Mouse (Mus musculus) testis, adult 2 months (tissue): ENCODE data around the gene Ppp2r2c. TPM values are rescaled to one million over a fixed set of nuclear protein-coding genes. Genes with fewer than 3 reads are reported as not detected.
"Not testable (repeated sequence)": the region's sequence is repeated elsewhere in the genome, so short reads cannot be mapped to it uniquely, and the experiment has no call there.

Experiments
- H3K27ac ChIP-seq: fragments of 200-500 bp; 2 replicates; pipeline ENCODE4 v1.5.1; 2012; ENCODE audit warnings: low read depth, low read length; ENCODE audit not compliant: control insufficient read depth, insufficient read depth
- H3K27me3 ChIP-seq: fragments of 200-500 bp; 2 replicates; pipeline ENCODE4 v1.6.1; 2012; ENCODE audit warnings: mild to moderate bottlenecking, low read length, moderate library complexity; ENCODE audit not compliant: control insufficient read depth, insufficient read depth
- H3K36me3 ChIP-seq: fragments of 200-500 bp; 2 replicates; pipeline ENCODE4 v1.6.1; 2012; ENCODE audit warnings: mild to moderate bottlenecking, low read length; ENCODE audit not compliant: control insufficient read depth, insufficient read depth
- H3K4me1 ChIP-seq: fragments of 200-500 bp; 2 replicates; pipeline ENCODE4 v1.6.1; 2012; ENCODE audit warnings: low read length; ENCODE audit not compliant: control insufficient read depth, insufficient read depth
- H3K4me3 ChIP-seq: fragments of 200-500 bp; 2 replicates; pipeline ENCODE4 v1.5.1; 2012; ENCODE audit warnings: low read depth, mild to moderate bottlenecking, low read length, moderate library complexity, mixed read lengths; ENCODE audit not compliant: control insufficient read depth
- CTCF ChIP-seq: fragments of 200-500 bp; IDR thresholded peaks from 2 replicates; pipeline ENCODE4 v1.5.1; 2012; ENCODE audit warnings: low read depth, mild to moderate bottlenecking, inconsistent platforms, low read length, moderate library complexity; ENCODE audit not compliant: control insufficient read depth, insufficient read depth, insufficient replicate concordance
- POLR2A ChIP-seq: fragments of 200-500 bp; IDR thresholded peaks from 2 replicates; pipeline ENCODE4 v1.6.1; 2012; ENCODE audit warnings: low read depth, mild to moderate bottlenecking, inconsistent platforms, low read length, moderate library complexity; ENCODE audit not compliant: control insufficient read depth
- polyA plus RNA-seq: library from polyadenylated mRNA; depleted of rRNA; stranded (reverse); fragments of >200 nt; gene quantifications from 2 replicates; pipeline ENCODE4 v1.2.3, GENCODE M21; 2012

Ppp2r2c gene
- polyA plus RNA-seq, 1 experiment: 0.68 TPM

DNA sequence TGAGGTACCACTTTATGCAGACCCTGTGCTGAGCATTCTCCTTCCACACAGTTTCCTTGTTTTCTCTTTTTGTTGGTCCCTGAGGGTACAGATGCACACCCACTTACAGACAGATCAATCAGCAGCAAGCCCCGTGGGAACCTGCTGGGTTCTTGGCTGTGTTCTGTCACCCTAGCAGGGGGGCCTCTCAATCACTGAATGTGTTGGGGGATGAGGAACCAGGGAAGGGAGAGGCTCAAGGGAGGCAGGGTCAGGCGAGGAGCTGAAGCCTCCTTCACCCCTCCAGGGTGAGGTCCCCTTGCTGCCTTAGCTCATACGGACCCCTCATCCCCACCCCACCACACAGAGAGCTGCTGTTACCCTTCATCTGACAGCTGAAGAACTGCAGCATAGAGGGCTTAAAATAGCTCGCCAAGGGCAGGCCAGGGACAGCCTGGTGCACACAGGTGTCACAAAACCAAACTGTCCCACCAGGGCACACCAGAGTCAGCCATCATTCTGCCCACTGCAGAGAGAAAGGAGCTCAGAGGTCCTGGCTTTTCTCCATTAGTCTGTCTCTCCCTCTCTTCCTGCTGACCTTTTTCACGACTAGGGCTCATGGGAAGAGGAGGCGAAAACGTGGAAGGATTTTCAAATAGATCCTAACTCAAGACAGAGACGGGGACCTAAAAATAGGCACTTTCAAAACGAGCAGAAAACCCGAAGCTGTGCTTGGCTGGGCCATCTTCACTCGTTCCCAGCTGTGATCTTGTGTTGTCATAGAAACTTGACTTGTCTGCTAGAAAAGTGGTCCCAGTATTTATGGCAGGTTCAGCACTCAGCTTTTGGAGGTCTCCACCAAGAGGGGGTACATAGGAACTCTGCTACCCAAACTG is 55.8 kb downstream of the Ppp2r2c start:
- Histone ChIP-seq H3K27ac (no peak overlapping the region), H3K27me3 (no peaks in the 10 kb centered on the region), H3K4me1 (no peaks in the 10 kb centered on the region), H3K4me3 (no peak overlapping the region), H3K36me3 (no peaks in the 10 kb centered on the region)
- TF ChIP-seq CTCF (no peak), POLR2A (no peak)

DNA sequence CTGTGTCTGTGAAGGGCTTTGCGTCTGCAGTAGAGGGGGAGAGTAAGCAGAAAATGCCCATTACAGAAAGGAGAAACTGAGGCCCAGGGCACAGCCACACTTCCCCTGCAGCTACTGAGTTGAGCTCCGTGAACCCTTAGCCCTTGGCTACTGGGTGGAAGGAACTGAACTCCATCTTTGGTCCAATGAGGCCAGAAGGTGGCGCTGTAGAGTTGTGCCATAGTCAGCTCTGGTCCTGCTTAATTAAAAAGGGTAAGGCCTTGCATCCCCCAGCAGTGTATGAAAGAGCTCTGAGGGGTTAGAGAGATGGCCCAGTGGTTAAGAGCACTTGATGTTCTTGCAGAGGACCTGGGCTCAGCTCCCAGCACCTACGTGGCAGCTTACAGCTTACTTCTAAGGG is 60.4 kb downstream of the Ppp2r2c start:
- Histone ChIP-seq H3K27me3 (no peaks in the 10 kb centered on the region), H3K4me3 (no peak overlapping the region), H3K36me3 (no peaks in the 10 kb centered on the region), H3K27ac (no peak overlapping the region), H3K4me1 (no peaks in the 10 kb centered on the region)
- TF ChIP-seq CTCF: peak; percentile 47; the same call in 1 of the 2 replicates
- TF ChIP-seq POLR2A: no peak

DNA sequence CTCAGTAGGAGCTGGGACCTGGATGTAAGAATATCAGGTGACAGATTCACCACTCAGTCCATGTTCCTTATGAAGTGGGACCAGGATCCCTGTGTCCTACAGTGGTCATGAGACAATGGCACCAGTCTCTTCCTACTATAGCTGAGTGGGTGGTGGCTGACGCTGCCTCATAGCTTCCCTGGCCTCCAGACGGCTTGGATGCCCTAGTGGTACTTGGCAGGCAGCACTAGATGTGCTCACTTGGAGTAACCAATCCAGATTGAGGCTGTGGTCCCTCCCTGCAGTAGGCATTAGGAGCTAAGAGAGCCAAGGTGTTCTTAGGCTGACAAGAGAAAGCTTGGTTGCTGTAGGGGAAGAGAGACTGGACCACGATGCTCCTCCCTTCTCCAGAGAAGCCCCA is 61.1 kb downstream of the Ppp2r2c start:
- H3K27ac ChIP-seq: no peak overlapping the region
- H3K4me1 ChIP-seq: no peaks in the 10 kb centered on the region
- TF ChIP-seq CTCF: no peak
- no peak for TF ChIP-seq POLR2A
- H3K36me3 ChIP-seq: no peaks in the 10 kb centered on the region
- H3K4me3 ChIP-seq: no peak overlapping the region
- H3K27me3 ChIP-seq: no peaks in the 10 kb centered on the region

DNA sequence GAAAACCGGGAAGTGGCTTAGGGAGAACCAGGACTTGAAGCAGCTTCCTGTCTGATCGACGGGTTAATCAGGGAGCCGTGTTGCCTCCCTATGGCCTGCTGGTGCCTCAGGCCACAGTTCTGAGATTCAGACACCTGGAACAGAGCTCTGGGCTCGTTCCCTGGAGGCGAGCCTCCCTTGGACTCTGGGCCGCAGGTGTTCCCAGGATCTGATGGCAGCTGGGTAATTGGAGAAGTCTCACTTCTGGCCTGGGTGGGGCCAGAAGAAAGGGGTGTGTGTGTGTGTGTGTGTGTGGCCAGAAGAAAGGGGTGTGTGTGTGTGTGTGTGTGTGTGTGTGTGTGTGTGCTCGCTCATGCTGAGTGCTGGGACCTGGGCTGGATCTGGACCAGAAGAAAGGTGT is 65.1 kb downstream of the Ppp2r2c start:
- Histone ChIP-seq H3K36me3 (no peaks in the 10 kb centered on the region), H3K4me3 (no peak overlapping the region), H3K27me3 (no peaks in the 10 kb centered on the region), H3K27ac (no peak overlapping the region), H3K4me1 (no peaks in the 10 kb centered on the region)
- TF ChIP-seq POLR2A: no peak
- TF ChIP-seq CTCF: no peak

DNA sequence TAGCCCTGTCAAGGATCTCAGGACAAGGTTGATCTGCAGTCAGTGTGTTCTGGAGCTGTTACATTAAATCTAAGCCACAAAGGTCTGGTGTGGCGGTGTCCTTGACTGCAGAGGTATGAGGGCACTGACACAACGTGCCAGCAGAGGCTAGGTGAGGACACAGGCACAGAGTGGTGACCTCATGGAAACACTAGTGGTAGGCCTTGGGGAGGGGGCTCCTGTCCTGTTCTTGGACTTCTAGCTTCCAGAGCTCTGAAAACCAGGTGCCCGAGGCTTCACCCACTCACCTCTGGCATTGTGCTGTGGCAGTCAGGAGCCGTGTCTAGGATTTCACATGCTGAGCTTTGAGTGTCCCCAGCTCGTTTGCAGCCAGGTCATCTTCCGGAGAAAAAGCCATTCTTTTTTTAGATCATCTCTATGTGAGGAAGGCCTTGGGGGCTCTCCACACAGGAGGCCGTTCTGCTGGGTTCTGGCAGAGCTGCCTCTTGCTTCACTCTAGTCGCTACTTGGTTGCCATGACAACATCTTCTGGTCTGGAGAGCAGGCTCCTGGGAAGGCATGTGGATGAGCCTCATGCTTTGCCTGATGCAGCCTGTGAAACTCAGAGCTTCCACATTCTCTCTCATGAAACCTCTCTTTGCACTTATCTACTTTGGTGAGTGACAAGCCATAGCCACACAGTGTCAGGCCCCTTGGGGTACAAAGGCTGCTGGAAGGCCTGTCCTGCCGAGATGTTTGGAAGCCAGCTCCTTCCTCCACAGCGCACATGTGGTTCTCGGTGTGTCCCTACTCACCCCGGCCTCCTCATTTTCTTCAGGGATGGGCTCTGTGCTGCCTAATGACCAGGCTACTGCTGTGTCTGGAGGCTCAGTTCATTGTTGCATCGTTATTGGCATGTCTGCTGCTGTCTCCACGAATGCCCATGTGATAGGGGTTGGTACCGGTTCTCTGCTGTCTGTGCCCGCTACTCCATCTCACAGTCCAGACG is 67.5 kb downstream of the Ppp2r2c start:
- Histone ChIP-seq H3K4me3 (no peak overlapping the region), H3K4me1 (no peaks in the 10 kb centered on the region), H3K27me3 (no peaks in the 10 kb centered on the region), H3K27ac (no peak overlapping the region), H3K36me3 (no peaks in the 10 kb centered on the region)
- TF ChIP-seq POLR2A (no peak), CTCF (no peak)

DNA sequence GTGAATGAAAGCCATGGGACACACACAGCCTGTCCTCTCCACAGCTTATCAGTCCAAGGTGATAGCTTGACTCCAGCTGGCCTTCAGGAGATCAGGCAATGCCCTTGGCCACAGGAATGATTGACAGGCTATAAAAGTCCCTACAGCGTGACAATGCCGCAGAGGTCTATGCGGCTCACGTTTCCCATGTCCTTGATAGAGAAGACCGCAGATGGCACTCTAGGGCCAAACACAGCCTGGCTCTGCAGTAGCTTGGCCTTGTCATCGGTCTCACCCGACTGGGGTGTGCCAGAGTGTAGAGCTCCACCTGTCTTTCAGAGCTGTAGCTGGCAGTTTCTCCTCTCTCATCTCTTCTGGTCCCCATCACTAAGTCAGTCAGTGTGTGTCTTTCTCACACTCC is 68.2 kb downstream of the Ppp2r2c start:
- H3K4me1 ChIP-seq: no peaks in the 10 kb centered on the region
- no peak overlapping the region for H3K27ac ChIP-seq
- TF ChIP-seq POLR2A: no peak
- no peak for TF ChIP-seq CTCF
- no peak overlapping the region for H3K4me3 ChIP-seq
- no peaks in the 10 kb centered on the region for H3K36me3 ChIP-seq
- no peaks in the 10 kb centered on the region for H3K27me3 ChIP-seq

DNA sequence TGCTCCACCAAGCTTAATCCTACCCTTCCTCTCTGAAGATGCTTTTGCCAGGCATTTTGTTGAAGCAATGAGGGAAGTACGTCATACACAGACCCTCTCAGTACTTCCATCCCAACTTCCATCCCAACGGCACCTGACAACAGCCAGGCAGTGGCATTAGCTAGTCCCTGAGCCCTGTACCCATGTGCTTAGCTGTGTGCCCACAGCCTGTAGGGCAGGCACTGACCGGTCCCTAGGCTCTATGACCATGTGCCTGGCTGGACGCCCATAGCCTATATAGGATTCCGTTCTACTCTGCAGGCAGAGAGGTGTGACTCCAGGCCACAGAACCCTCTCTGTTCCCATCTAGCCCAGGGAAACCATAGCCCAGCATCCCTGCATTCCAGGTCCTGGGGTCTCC is 69.7 kb downstream of the Ppp2r2c start:
- no peaks in the 10 kb centered on the region for H3K27me3 ChIP-seq
- H3K4me1 ChIP-seq: no peaks in the 10 kb centered on the region
- H3K36me3 ChIP-seq: no peaks in the 10 kb centered on the region
- H3K4me3 ChIP-seq: no peak overlapping the region
- TF ChIP-seq POLR2A (no peak), CTCF (no peak)
- no peak overlapping the region for H3K27ac ChIP-seq

DNA sequence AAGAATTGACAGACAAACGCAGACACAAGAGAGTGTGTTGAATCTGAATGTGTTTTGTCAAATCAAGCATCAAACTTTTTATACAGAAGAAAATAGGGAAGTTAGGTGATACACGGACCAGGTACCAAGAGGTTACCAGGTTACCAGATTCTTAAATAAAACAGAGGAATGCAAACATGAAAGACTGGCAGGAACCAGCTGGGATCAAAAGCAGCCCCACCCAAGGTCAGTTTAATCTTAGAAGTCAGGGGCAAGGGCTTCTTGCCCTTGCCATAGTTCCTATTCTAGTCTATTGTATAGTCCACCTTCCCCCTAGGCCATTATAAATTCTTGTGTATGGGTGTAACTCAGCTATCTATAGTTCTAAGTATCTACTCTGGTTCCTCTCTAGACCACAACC is 70.7 kb downstream of the Ppp2r2c start:
- not testable (repeated sequence) for H3K27ac ChIP-seq, H3K36me3 ChIP-seq, H3K4me3 ChIP-seq, H3K4me1 ChIP-seq, H3K27me3 ChIP-seq
